Mouse (Mus musculus) layer of hippocampus, adult 11-12 months (tissue): Measurements from ENCODE around the gene Apba1.

Experiments
- DNase-seq: peaks from one replicate; pipeline ENCODE4 v3.0.0; 2022; ENCODE audit warnings: low spot score

The Apba1 gene

DNA sequence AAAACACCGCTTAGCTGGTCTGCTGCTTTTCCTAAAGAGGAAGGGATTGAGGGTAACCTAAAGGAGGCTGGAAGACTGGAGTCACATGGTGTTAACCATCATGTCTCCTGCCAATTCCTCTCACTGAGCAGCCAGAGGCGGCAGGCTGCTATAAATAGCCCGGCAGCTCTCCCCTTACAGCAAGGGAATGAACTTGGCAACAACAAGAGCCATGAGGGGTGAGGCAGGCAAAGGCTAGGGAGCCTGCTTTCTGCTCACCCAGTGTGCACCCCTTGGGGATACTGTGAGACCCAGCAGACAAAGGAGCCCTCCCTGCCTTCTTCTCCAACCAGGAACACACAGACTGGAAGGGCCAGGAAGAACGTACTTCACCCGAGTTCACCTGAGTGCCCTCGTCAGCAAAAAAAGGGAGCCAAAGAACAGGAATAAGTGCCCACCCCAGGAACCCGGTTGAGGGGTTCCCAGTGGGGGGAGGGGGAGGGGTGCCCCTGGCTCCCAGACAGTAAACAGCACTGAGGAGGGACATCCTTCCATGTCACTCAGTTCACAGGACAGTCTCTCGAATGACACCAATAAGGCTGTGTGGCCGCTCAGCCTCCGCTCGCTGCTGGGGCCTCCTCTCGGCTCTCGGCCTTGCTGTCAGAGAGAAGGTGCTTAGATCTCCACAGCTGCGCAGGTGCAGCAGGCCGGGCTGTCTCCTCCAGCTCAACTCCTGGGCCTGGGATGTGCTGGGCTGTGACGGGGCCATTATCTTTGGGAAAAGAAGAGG, 214.4 kb downstream of the Apba1 start:
- no peak for DNase-seq

DNA sequence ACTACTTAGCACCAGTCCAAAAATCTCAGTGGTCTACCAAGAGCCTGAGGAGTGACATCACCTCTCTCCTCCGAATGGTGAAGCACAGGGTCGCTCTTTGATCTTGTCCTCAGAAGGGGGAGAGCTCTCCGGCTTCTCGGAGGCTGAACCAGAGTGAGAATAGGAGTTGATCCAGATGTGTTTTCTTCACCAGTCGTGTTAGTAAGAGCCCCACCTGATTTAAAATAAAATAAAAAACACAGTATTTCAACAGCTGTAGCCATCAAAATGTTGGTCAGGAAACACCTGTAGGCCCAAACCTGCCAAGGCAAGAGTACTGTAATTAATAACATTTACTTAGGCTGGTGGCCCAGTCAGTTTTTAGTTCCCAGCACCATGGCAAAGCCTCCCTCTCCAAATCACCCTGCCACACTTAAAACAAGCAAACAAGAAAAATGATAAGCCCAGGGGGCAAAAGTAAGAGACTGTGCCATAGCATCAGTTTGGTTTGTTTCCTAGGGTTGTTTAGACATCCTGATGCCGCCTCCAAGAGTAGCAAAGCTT, 219.3 kb downstream of the Apba1 start:
- DNase-seq, result no peak

DNA sequence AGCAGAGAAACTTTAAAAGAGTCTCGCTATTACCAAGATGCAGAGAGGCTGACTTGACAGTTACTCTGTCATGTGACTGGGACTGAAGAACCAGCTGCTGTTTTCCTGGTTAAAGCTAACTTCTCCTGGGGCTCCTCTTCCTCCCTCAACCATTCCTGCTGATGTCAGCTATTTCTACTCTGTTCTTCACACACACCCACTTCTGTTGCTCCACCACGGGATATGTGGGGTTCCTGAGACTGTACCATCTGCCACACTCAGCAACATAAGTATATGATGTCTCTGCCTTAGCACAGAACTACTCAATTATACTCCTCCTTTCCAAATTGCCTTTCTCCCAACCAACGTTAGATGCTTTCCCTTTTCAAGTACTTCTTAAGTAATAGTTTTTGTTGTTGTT, 221.9 kb downstream of the Apba1 start:
- DNase-seq, result peak; percentile 58

DNA sequence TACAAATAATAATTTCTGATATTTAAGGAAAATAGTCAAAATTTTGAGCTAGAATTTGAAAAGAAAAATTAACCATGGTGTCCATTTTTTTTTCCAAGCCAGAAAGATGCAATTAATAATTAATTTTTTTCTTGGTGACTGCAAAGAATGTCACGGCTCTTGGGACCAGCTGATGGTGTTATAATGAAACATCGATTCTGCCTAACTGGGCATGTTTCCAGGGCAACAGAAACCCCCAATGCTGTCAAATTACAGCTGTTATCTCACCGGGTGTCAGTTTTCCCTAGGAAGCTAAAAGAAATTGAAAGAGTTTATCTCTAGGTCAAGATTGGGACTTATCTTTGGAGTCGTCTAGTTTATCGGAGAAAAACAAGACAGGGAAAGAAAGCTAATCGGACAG, 225.5 kb downstream of the Apba1 start:
- DNase-seq, result no peak

DNA sequence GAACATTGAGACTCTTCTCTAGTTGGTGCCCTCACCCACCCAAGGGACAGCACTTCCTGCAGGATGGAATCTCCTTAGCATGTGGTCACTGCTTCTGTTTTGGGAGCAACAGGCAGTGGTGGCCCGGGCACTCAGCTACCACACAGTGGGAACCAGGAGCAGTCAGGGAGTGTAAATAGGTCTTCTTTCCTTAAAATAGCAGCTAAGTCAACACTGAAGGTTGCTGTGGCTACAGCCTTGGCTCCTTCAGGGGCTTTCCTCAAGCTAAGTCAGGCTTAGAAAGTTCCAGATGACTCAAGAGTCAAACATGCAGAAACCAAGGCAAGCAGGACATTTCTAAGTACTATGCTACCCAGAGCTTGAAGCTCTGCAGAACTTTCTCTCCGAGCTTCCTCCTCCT, 228.6 kb downstream of the Apba1 start:
- no peak for DNase-seq

DNA sequence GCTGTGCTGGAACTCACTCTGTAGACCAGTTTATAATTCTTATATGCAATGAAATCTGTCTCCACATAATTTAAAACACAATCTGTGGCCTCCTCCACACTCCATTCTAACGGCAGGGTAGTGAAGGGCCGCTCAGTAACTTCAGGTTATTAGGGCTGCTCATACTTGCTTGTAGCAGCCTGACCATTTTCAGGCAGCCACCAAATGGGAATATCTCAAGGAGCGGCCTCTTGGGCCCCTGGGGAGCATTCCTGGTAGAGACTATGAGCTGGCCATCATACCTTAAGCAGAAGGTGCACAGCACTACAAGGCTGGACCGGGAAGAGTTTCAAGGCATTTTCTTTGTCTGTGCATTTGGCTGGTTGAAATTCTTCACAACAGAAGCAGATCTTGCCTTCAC, 229.5 kb downstream of the Apba1 start:
- DNase-seq, result no peak

DNA sequence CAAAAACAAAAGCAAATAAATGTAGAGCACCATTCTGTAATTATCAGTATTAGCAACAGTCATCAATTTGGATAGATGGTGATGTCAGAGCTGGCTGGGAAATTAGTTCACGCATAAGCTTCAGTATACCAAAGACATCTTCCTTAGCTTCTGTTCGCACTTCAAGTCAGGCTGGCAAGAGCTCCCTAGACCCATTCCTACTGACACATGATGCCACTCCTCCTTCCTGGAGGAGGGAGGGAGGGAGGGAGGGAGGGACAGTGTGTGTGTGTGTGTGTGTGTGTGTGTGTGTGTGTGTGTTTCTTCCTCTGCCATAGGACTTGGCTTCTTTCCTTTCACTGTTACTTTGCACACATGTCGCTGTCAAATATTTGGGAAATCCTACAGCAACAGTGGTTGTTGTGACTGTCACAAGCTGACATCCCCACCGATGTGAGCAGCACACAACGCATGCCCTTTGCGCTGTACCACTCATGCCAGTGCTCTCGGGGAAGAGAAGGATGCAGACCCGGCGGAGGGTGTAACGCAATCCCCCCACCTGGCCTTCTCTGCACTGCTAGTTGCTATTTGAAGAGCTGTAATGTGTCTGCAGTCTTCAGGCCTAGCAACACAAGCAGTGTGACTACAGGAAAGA, 237.2 kb downstream of the Apba1 start:
- no peak for DNase-seq
